Mouse (Mus musculus): ENCODE results near the gene Prkra. TPM values are rescaled to one million over a fixed set of nuclear protein-coding genes. Genes with fewer than 3 reads are reported as not detected.

The Prkra gene
- total RNA-seq, 2 experiments from 2014 or later: 26.3 to 30.8 TPM

Other genes with a start within 250 kb of the Prkra start
- 10 to 100 TPM; 12.0 to 15.2 TPM for gene Osbpl6, start 241.5 kb downstream of the Prkra start, total RNA-seq (2021)
- 1 to 10 TPM in 1 of 2 experiments, under 1 TPM in 1; 0.51 to 1.2 TPM for gene Pjvk, start 461 bp upstream of the Prkra start, total RNA-seq (2021)
- 10 to 100 TPM; 32.8 to 33.5 TPM for gene Fkbp7, start 25.1 kb upstream of the Prkra start, total RNA-seq (2021)
- 10 to 100 TPM; 28.5 to 31.9 TPM for gene Plekha3, start 27.3 kb upstream of the Prkra start, total RNA-seq (2021)